Mouse (Mus musculus) limb, embryonic 11.5 days (tissue): ENCODE results near the gene Gje1. TPM values are rescaled to one million over a fixed set of nuclear protein-coding genes. Genes with fewer than 3 reads are reported as not detected.

Experiments used
- ATAC-seq: fragments of 200-750 bp; cut with Nextera tagmentation; 2 replicates; pipeline ENCODE4 v1.8.0; 2017; ENCODE audit warnings: low read depth; ENCODE audit not compliant: insufficient number of reproducible peaks, low FRiP score, low TSS enrichment
- DNase-seq: peaks from one replicate; pipeline ENCODE4 v3.0.0-alpha.2; 2015; ENCODE audit warnings: low spot score
- H3K27ac ChIP-seq: fragments of 300-500 bp; sonication (generic); replicated peaks from 2 replicates; pipeline ENCODE4 v1.5.1; 2014; ENCODE audit warnings: low read depth, mild to moderate bottlenecking, low read length
- H3K27me3 ChIP-seq: fragments of 300-500 bp; sonication (generic); 2 replicates; pipeline ENCODE4 v1.6.1; 2014; ENCODE audit warnings: mild to moderate bottlenecking, low read length, mixed read lengths; ENCODE audit not compliant: control insufficient read depth, insufficient read depth
- H3K36me3 ChIP-seq: fragments of 300-500 bp; sonication (generic); 2 replicates; pipeline ENCODE4 v1.6.1; 2014; ENCODE audit warnings: mild to moderate bottlenecking, low read length, moderate library complexity, mixed read lengths; ENCODE audit not compliant: control insufficient read depth, insufficient read depth
- H3K4me1 ChIP-seq: fragments of 300-500 bp; sonication (generic); 2 replicates; pipeline ENCODE4 v1.6.1; 2014; ENCODE audit warnings: low read length, mixed read lengths; ENCODE audit not compliant: control insufficient read depth, insufficient read depth
- H3K4me2 ChIP-seq: fragments of 300-500 bp; sonication (generic); 2 replicates; pipeline ENCODE4 v1.6.1; 2014; ENCODE audit warnings: low read depth, mild to moderate bottlenecking, moderate library complexity; ENCODE audit not compliant: severe bottlenecking
- H3K4me3 ChIP-seq: fragments of 300-500 bp; sonication (generic); 2 replicates; pipeline ENCODE4 v1.5.1; 2014; ENCODE audit warnings: low read depth, low read length
- H3K9ac ChIP-seq: fragments of 300-500 bp; sonication (generic); 2 replicates; pipeline ENCODE4 v1.6.1; 2014; ENCODE audit warnings: mild to moderate bottlenecking, low read length
- H3K9me3 ChIP-seq: fragments of 300-500 bp; sonication (generic); 2 replicates; pipeline ENCODE4 v1.6.1; 2016; ENCODE audit warnings: low read length; ENCODE audit not compliant: control insufficient read depth
- WGBS: fragments of 180-500 bp; shearing (Covaris S2); extraction: QIAGEN DNeasy Blood & Tissue Kit; methylation state at CpG from one replicate; pipeline ENCODE4 v1.1.7; 2014; 5-methylcytosine and 5-hydroxymethylcytosine counted together
- polyA plus RNA-seq: library from polyadenylated mRNA; unstranded; fragments of >200 nt; fragmentation: Nextera tagmentation; extraction: Ambion mirVana; gene quantifications from 2 replicates; pipeline ENCODE4 v1.2.1, GENCODE M21; 2014

Gje1 gene
- 0.20 TPM in 1 of 2 replicates, not detected in the other for polyA plus RNA-seq

GRCm38 (mm10) chr10:14718114-14718513, at the start of gene Gje1:
TSS of gene Gje1 (minus strand) at chr10:14718214.
- H3K36me3 ChIP-seq, result no peaks in the 10 kb centered on the region
- no peaks in the 10 kb centered on the region for H3K27me3 ChIP-seq
- no peak for DNase-seq
- H3K4me2 ChIP-seq, result no peak within 1 kb of the TSS
- no peak within 1 kb of the TSS for H3K27ac ChIP-seq
- no peak within 1 kb of the TSS for H3K4me3 ChIP-seq
- no peak within 1 kb of the TSS for H3K9ac ChIP-seq
- ATAC-seq, result no peak
- H3K9me3 ChIP-seq, result no peaks in the 10 kb centered on the region
- WGBS, result 63% methylated on average over 3 of the region's 3 CpGs
- no peaks in the 10 kb centered on the region for H3K4me1 ChIP-seq

DNA sequence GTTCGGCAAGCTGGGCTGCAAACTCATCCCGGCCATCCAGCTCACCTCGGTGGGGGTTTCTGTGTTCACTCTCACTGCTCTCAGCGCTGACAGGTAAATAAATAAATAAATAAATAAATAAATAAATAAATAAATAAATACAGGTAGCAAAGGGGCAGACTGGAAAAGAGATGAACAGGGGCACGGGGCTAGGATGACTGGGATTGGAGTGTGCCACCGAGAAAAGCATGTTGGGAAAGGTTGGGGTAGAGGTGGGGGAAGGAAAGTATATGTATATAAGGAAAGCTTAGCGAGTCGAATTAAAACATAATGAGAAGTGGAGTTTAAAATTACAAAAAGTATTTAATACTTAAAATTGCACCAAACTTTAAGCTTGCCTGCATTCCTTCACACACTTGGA, 42.6 kb upstream of the Gje1 start:
- H3K27me3 ChIP-seq, result no peaks in the 10 kb centered on the region
- ATAC-seq, result 0 out of 2 replicates have a peak, but pooled peaks have one; percentile 22
- H3K4me1 ChIP-seq, result no peaks in the 10 kb centered on the region
- no peak overlapping the region for H3K27ac ChIP-seq
- no peaks in the 10 kb centered on the region for H3K36me3 ChIP-seq
- no peak overlapping the region for H3K9ac ChIP-seq
- DNase-seq, result no peak
- 22% methylated on average over 8 of the region's 8 CpGs for WGBS
- H3K4me2 ChIP-seq, result peak overlapping the region; percentile 72
- H3K9me3 ChIP-seq, result no peaks in the 10 kb centered on the region
- peak overlapping the region; percentile 33 for H3K4me3 ChIP-seq

GRCm38 (mm10) chr10:14759665-14760558, 41.9 kb upstream of the Gje1 start:
- no peaks in the 10 kb centered on the region for H3K9me3 ChIP-seq
- no peak overlapping the region for H3K27ac ChIP-seq
- ATAC-seq, result 0 out of 2 replicates have a peak, but pooled peaks have one; percentile 44
- 2% methylated on average over 35 of the region's 35 CpGs for WGBS
- no peaks in the 10 kb centered on the region for H3K4me1 ChIP-seq
- no peak overlapping the region; the same call in 1 of the 2 replicates for H3K9ac ChIP-seq
- peak overlapping the region; percentile 72 for H3K4me2 ChIP-seq
- no peaks in the 10 kb centered on the region for H3K36me3 ChIP-seq
- no peaks in the 10 kb centered on the region for H3K27me3 ChIP-seq
- H3K4me3 ChIP-seq, result peak overlapping the region; percentile 33
- DNase-seq, result peak; percentile 55

- Histone ChIP-seq H3K9me3 (no peaks in the 10 kb centered on the region), H3K27me3 (no peaks in the 10 kb centered on the region), H3K4me2 (no peak overlapping the region), H3K36me3 (no peaks in the 10 kb centered on the region), H3K4me1 (no peaks in the 10 kb centered on the region), H3K27ac (no peak overlapping the region), H3K4me3 (no peak overlapping the region), H3K9ac (no peak overlapping the region)
- ATAC-seq (no peak), DNase-seq (peak; percentile 26)
- 12% methylated on average over 2 of the region's 2 CpGs for WGBS
Measured at GRCm38 (mm10) chr10:14734285-14734684, 16.3 kb upstream of the Gje1 start.

- WGBS, result 86% methylated on average over 9 of the region's 9 CpGs
- H3K36me3 ChIP-seq, result no peaks in the 10 kb centered on the region
- ATAC-seq, result no peak
- no peak overlapping the region for H3K27ac ChIP-seq
- no peak overlapping the region for H3K9ac ChIP-seq
- H3K9me3 ChIP-seq, result no peaks in the 10 kb centered on the region
- H3K4me3 ChIP-seq, result no peak overlapping the region
- H3K4me2 ChIP-seq, result no peak overlapping the region
- H3K4me1 ChIP-seq, result no peaks in the 10 kb centered on the region
- DNase-seq, result no peak
- H3K27me3 ChIP-seq, result no peaks in the 10 kb centered on the region
Measured at GRCm38 (mm10) chr10:14725671-14726070, 7.7 kb upstream of the Gje1 start.

DNA sequence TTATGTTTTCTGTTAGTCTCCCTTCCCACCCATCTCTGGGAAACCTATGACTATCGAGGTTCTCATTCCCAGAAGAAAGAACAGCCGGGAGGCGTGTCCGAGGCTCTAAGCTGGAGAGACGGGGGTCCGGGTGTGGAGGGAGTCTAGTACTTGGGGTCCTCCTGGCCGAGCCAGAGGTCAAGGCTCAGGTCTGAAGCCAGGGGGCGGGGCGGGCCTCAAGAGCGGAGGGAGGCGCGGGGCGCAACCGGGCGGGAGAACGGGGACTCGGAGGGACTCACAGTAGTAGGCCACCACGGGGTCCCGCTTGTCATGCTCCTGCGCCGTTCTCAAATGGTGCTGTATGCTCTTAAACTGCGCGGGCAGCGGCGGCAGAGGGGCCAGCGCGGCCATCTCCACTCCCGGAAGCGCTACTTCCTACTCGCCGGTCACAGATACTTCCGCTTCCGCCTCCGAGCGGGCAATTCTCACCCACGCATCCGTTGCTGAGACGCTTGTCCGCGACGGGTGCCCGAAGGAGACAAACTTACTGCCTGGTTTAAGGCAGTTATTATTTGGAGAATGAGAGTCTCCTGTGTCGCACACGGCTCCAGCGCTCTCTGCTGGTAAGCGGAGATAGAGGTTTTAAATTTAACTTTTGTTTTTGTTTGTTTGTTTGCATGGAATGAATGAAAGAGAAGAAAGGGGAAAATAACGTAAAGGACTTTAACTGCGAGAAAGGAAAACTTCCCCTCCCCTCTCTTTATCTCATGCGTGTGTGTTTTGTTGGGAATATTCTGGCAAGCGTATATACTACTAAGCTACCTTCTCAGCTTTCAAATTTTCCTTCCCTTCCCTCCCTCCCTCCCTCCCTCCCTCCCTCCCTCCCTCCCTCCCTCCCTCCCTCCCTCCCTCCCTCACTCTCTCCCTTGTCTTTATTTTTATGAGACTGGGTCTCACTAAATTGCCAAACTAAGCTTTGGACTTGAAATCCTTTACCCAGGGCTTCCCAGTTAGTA, 12.6 kb downstream of the Gje1 start, which contains the start of the genes Vta1 and Nmbr:
Vta1 (minus strand) TSS at position 489 of the 995 bp plus-strand sequence.
Nmbr (plus strand) TSS at position 520 of the 995 bp plus-strand sequence.
- no peak within 1 kb of the TSS for H3K27ac ChIP-seq
- H3K27me3 ChIP-seq, result no peaks in the 10 kb centered on the region
- H3K4me3 ChIP-seq, result peak within 1 kb of the TSS; percentile 90
- peak within 1 kb of the TSS; percentile 79 for H3K9ac ChIP-seq
- no peaks in the 10 kb centered on the region for H3K9me3 ChIP-seq
- H3K4me1 ChIP-seq, result no peaks in the 10 kb centered on the region
- under 1% methylated on average over 49 of the region's 50 CpGs for WGBS
- H3K4me2 ChIP-seq, result peak within 1 kb of the TSS; percentile 51
- DNase-seq, result peak; percentile 96
- no peaks in the 10 kb centered on the region for H3K36me3 ChIP-seq
- peak; percentile 97 for ATAC-seq

- Histone ChIP-seq H3K27me3 (no peaks in the 10 kb centered on the region), H3K27ac (no peak overlapping the region), H3K4me2 (peak overlapping the region; percentile 51; the same call in 1 of the 2 replicates), H3K36me3 (no peaks in the 10 kb centered on the region), H3K4me1 (no peaks in the 10 kb centered on the region), H3K9ac (no peak overlapping the region), H3K4me3 (no peak overlapping the region), H3K9me3 (no peaks in the 10 kb centered on the region)
- WGBS, result 77% methylated on average over 4 of the region's 4 CpGs
- ATAC-seq, result no peak
- no peak for DNase-seq
Measured at GRCm38 (mm10) chr10:14703830-14704420, 14.1 kb downstream of the Gje1 start.
